Mouse (Mus musculus) small intestine, adult 2 months (tissue): Measurements from ENCODE around the gene Olfr485. TPM values are rescaled to one million over a fixed set of nuclear protein-coding genes. Genes with fewer than 3 reads are reported as not detected.
"Not testable (repeated sequence)": the region's sequence is repeated elsewhere in the genome, so short reads cannot be mapped to it uniquely, and the experiment has no call there.

ENCODE experiments used
- H3K27ac ChIP-seq: fragments of 200-500 bp; 2 replicates; pipeline ENCODE4 v1.5.1; 2012; ENCODE audit warnings: low read depth, low read length, control low read depth, inconsistent platforms; ENCODE audit not compliant: insufficient read depth
- H3K27me3 ChIP-seq: fragments of 200-500 bp; 2 replicates; pipeline ENCODE4 v1.6.1; 2012; ENCODE audit warnings: mild to moderate bottlenecking, moderate library complexity, low read length, inconsistent platforms; ENCODE audit not compliant: control insufficient read depth, insufficient read depth
- H3K36me3 ChIP-seq: fragments of 200-500 bp; 2 replicates; pipeline ENCODE4 v1.6.1; 2012; ENCODE audit warnings: mild to moderate bottlenecking, low read length, control low read depth, inconsistent platforms; ENCODE audit not compliant: control insufficient read depth, insufficient read depth
- H3K4me1 ChIP-seq: fragments of 200-500 bp; 2 replicates; pipeline ENCODE4 v1.6.1; 2012; ENCODE audit warnings: low read length, inconsistent platforms, mixed read lengths; ENCODE audit not compliant: control insufficient read depth, insufficient read depth, insufficient read length
- H3K4me3 ChIP-seq: fragments of 200-500 bp; 2 replicates; pipeline ENCODE4 v1.5.1; 2012; ENCODE audit warnings: low read depth, mild to moderate bottlenecking, control low read depth, inconsistent platforms, low read length, moderate library complexity
- CTCF ChIP-seq: fragments of 200-500 bp; IDR thresholded peaks from 2 replicates; pipeline ENCODE4 v1.5.1; 2012; ENCODE audit warnings: low read depth, mild to moderate bottlenecking, control low read depth, inconsistent platforms, low read length, moderate library complexity, mixed read lengths; ENCODE audit not compliant: insufficient replicate concordance, insufficient read length; ENCODE audit errors: extremely low read depth
- POLR2A ChIP-seq: fragments of 200-500 bp; IDR thresholded peaks from 2 replicates; pipeline ENCODE4 v1.6.1; 2012; ENCODE audit warnings: low read depth, mild to moderate bottlenecking, control low read depth, inconsistent platforms, low read length, moderate library complexity
- WGBS: fragments of 180-500 bp; shearing (Covaris S2); methylation state at CpG from one replicate; pipeline ENCODE4 v1.1.7; 2018; 5-methylcytosine and 5-hydroxymethylcytosine counted together
- polyA plus RNA-seq: library from polyadenylated mRNA; depleted of rRNA; stranded (reverse); fragments of >200 nt; gene quantifications from 2 replicates; pipeline ENCODE4 v1.2.3, GENCODE M21; 2012; rRNA removed

Gene Olfr485
- polyA plus RNA-seq, result not detected in 2 replicates

DNA sequence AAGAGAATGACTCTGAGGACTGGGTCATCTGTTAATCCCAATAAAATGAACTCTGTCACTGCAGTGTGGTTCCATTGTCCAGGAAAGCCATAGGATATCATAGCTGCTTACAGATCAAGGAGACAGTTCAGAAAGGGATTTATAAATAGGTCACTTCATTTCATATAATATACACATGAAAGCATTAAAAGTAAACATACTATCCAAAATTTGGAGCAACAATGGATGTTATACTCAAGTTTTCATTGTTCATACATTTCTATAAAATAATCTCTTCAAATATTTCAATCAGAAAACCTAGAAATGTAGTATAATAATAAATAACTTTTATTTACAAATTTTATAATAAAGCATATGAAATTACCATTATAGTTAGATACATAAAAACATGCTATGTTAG is at the start of gene Olfr485:
TSS of gene Olfr485 (minus strand) at position 101 of the 400 bp plus-strand sequence.
- no peak within 1 kb of the TSS for H3K4me3 ChIP-seq
- TF ChIP-seq POLR2A (no peak), CTCF (no peak)
- H3K4me1 ChIP-seq, result no peaks in the 10 kb centered on the region
- H3K36me3 ChIP-seq, result no peaks in the 10 kb centered on the region
- no peak within 1 kb of the TSS for H3K27ac ChIP-seq
- no peaks in the 10 kb centered on the region for H3K27me3 ChIP-seq

DNA sequence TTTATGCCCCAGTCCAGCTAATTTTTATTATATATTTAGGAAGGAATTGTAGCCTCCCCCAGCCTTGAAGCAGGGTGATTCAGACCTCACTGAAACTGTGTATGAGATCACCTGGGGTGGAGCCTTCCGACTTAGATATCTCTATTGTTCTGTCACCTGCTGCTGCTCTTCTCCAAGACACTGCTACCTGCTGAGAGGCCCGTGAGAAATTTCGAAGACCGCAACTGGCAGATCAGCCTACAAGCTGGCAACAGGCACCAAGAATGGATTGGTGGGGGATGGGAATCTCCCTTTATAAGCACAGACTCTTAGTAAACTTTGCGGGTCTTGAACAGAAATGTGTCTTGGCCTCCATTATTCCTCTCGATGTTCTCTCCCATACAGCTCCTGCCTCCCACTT is 37.3 kb upstream of the Olfr485 start:
- H3K36me3 ChIP-seq, result no peaks in the 10 kb centered on the region
- no peak overlapping the region for H3K27ac ChIP-seq
- no peaks in the 10 kb centered on the region for H3K27me3 ChIP-seq
- H3K4me1 ChIP-seq, result no peaks in the 10 kb centered on the region
- WGBS, result 70% methylated on average over 6 of the region's 6 CpGs
- no peak overlapping the region for H3K4me3 ChIP-seq
- TF ChIP-seq POLR2A (no peak), CTCF (no peak)

DNA sequence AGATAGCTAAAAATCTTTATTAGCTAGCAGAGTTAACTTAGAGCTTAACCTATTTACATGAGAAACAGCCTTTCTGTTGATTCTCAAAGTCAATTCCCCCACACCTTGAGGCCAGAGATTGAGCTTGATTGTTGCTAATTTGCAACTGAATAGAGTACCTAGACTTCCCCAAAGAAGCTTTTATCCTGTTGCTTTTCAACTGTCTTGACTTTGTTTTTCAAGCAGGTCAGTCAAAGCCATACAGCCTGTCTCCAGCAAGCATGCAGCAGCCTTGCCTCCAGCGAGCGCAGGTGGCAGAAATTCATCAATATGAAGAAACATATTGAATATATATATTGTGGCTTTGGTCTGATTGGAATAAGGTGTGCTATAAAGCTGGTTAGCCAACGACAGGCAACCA is 36.7 kb upstream of the Olfr485 start:
- H3K4me3 ChIP-seq, H3K27ac ChIP-seq, H3K27me3 ChIP-seq, H3K4me1 ChIP-seq, H3K36me3 ChIP-seq: not testable (repeated sequence)
- WGBS, result 60% methylated on average over 3 of the region's 3 CpGs

DNA sequence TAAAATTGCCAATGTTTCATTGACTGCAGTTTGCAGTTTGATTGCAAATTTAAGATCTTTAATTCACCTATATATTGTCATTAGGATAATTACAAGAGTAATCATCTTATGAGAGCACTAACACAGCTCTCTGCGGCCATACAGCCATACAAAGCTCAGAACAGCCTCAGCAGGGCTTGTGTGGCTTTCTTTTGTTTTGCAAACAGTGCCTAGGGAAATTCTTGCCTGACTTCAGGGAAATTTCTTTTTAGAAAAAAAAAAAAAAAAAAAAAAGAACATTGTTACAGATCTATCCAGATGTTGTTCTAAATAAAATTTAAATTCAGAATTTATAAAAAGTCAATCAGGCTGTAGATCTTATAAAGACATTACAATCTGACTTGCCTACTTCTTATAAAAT is 33.0 kb upstream of the Olfr485 start:
- H3K4me3 ChIP-seq, H3K4me1 ChIP-seq, H3K27ac ChIP-seq, H3K36me3 ChIP-seq, H3K27me3 ChIP-seq: not testable (repeated sequence)
- 53% methylated on average over 1 of the region's 1 CpGs for WGBS

DNA sequence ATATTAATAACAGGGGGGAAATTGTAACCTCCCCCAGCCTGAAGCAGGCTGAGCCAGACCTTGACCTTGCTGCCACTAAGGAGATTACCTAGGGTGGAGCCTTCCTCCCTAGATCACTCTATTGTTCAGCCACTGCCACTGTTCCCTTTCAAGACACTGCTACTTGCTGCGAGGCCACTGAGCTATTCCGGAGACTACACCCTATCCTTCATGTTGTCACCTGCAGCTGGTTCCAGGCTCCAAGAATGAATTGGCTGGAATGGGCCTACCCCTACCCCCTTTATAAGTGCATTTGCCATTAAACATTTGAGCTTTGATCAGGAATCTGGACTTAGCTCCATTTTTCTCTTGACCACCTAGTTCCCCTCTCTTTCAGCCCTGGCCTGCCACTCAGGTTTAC is 31.5 kb upstream of the Olfr485 start:
- H3K27me3 ChIP-seq, H3K4me3 ChIP-seq, H3K36me3 ChIP-seq, H3K27ac ChIP-seq, H3K4me1 ChIP-seq: not testable (repeated sequence)
- 53% methylated on average over 2 of the region's 2 CpGs for WGBS

DNA sequence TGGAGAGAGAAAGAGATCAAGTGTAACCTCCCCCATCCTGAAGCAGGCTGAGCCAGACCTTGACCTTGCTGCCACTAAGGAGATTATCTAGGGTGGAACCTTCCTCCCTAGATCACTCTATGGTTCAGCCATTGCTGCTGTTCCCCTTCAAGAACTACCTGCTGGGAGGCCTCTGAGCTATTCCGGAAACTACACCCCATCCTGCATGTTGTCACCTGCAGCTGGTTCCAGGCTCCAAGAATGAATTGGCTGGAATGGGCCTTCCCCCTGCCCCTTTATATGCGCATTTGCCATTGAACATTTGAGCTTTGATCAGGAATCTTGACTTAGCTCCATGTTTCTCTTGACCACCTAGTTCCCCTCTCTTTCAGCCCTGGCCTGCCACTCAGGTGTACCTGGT is 25.6 kb upstream of the Olfr485 start:
- not testable (repeated sequence) for H3K36me3 ChIP-seq, H3K27ac ChIP-seq, H3K4me3 ChIP-seq, H3K4me1 ChIP-seq, H3K27me3 ChIP-seq
- 89% methylated on average over 2 of the region's 2 CpGs for WGBS

DNA sequence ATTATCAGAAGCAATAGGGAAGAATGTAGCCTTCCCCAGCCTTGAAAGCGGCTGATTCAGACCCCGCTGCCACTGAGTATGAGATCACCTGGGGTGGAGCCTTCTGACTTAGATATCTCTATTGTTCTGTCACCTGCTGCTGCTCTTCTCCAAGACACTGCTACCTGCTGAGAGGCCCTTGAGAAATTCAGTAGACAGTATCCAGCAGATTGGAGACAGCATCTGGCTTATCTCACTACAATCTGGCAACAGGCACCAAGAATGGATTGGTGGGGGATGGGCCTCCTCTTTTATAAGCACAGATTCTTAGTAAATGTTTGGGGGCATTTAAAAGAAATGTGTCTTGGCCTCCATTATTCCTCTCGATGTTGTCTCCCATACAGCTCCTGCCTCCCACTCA is 24.7 kb upstream of the Olfr485 start:
- H3K4me1 ChIP-seq, H3K36me3 ChIP-seq, H3K4me3 ChIP-seq, H3K27ac ChIP-seq, H3K27me3 ChIP-seq: not testable (repeated sequence)
- 73% methylated on average over 3 of the region's 3 CpGs for WGBS

DNA sequence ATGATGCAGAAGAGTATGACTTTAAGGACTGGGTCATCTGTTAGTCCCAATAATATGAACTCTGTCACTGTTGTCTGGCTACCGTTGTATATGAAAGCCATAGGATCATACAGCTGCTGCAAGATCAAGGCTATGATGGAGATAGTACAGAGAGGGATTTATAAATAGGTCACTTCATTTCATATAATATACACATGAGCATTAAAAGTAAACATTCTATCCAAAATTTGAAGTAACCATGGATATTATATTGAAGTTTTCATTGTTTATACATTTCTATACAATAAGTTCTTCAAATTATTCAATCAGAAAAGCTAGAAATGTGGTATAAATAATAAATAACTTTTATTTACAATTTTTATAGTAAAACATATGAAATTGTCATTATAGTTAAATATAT is 13.0 kb upstream of the Olfr485 start, which contains the start of gene Olfr486:
TSS of gene Olfr486 (minus strand) at position 101 of the 400 bp plus-strand sequence.
- WGBS, result 84% methylated on average over 1 of the region's 1 CpGs

DNA sequence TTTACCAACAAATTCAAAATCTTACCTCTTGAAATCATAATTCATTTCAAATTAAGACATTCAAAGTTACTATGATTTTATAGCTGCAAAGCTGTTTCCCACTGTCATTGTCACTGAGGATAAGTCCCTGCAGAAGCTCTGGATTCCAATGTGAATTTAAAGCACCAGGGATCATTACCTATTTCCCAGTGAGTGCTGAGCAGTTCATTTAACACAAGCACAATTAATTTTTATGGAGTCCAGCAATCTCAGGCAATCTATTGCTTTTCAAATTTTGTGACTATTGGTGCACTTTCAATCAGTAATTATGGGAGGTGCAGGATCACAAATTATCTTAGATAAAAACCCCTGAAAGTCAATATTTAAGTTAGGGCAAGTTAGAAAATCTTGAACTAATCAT is 32.3 kb downstream of the Olfr485 start, which contains the start of gene Olfr484:
TSS of gene Olfr484 (minus strand) at position 101 of the 400 bp plus-strand sequence.
- no peak for TF ChIP-seq POLR2A
- no peak for TF ChIP-seq CTCF
- Histone ChIP-seq H3K4me3 (no peak within 1 kb of the TSS), H3K36me3 (no peaks in the 10 kb centered on the region), H3K4me1 (no peaks in the 10 kb centered on the region), H3K27me3 (no peaks in the 10 kb centered on the region), H3K27ac (no peak within 1 kb of the TSS)

More for the DNA sequence above, 13.0 kb upstream of the Olfr485 start, which contains the start of gene Olfr486:
- H3K27me3 ChIP-seq, H3K4me1 ChIP-seq, H3K36me3 ChIP-seq, H3K4me3 ChIP-seq, H3K27ac ChIP-seq: not testable (repeated sequence)
